Mouse (Mus musculus) liver, embryonic 14.5 days (tissue): Measurements from ENCODE around the gene Acp4.

ENCODE experiments used
- CTCF ChIP-seq: IDR thresholded peaks from 2 replicates; pipeline ENCODE4 v1.5.1; 2016; ENCODE audit warnings: antibody characterized with exemption, low read depth, control low read depth
- EP300 ChIP-seq: IDR thresholded peaks from 2 replicates; pipeline ENCODE4 v1.6.1; 2016; ENCODE audit warnings: antibody characterized with exemption, low read depth

DNA sequence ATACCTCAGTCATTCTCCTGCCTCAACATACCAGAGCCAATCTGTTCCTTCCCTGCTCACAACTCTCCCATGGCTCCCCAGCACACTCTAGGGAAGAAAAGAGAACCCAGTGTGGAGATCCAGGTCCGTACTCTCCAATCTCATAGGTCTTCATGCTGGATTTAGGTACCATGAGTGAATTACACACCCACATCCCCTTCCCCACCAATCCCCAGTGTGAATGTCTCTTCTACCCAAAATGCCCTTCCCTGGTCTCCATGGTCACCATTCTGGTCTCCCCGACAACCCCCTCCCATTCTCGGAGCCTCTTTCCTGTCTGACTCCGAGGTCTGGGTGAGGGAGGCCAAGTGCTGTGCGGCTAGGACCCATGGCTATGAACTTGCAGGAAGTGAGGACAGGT lies 4.0 kb upstream of the Acp4 start, which contains the start of gene Gm15517:
- TF ChIP-seq EP300, result no peak
- TF ChIP-seq CTCF, result no peak
